Mouse (Mus musculus) megakaryocyte progenitor cell, adult 5-6 weeks (primary cell): ENCODE results near the gene Taok3. TPM values are rescaled to one million over a fixed set of nuclear protein-coding genes. Genes with fewer than 3 reads are reported as not detected.

Experiments used
- ATAC-seq: replicated peaks from 2 replicates; pipeline ENCODE4 v1.8.0; 2016; ENCODE audit warnings: mild to moderate bottlenecking, moderate TSS enrichment, inconsistent platforms; ENCODE audit not compliant: poor library complexity
- total RNA-seq, 2 experiments: library from RNA; stranded (forward) in 1 of 2; stranded (reverse) in 1 of 2; fragments of 157-497, 149-512 nt in 1 of 2; fragments of 200-1000 nt in 1 of 2; gene quantifications; 2 replicates each; pipeline versions ENCODE4 v1.2.3 to v1.2.4; 2015 to 2017

Taok3 gene
- 62.9 and 66.8 TPM in 2 replicates for total RNA-seq (2015)
- 43.6 and 57.8 TPM in 2 replicates for total RNA-seq (2017)

DNA sequence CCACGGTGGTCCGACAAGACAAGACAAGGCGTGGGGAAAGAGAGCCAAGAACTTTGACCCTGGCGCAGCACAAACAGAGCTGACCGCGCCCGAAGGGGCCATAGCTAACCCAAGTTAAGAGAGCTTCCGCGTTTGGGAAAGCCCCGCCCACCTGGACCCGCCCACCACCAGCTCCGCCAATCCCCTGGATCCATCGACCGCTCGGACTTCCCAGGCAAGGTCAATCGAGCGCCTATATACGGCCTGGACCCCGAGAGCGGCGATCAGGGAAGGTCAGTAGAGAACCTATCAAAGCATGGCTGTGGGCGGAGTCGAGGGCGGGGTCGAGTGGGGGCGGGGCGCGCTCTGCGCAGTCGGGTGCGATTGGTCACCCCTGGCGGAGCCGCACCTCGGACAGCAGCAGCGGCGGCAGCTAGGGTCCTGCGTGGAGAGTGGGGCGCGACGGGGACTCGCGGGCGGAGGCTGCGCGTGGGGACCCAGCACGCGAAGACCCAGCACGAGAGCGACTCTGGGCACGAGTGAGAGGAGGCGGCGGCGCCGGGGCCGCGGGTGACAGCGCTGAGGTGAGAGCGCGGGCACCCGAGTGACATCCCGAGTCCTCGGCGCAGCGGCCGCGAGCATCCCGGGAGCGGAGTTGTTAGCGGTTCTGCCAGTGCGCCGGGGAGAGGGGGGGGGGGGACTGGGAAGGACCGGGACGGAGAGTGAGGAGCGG is at the start of gene Taok3:
Gene Taok3, plus strand, starts transcription at position 353 of the 712 bp plus-strand sequence.
- peak; percentile 82 for ATAC-seq

DNA sequence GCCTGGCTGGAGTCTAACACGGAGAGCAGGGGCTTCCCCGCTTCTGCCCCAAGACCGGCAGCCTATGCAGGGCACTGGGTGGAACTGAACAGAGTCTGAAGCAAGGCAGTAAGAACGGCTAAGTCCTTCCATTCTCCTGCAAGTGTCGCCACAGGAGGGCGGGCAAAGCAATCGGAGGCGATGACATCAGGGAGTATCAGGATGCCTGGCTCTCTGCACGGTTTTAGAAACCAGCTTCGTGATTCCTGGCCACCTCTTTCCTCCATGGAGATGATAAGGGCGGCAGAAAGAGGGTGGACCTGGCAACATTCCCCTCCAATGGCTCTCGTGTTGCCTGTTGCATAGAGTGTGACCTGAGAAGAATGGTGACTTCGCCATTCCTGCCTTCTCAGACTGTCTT is 32.2 kb upstream of the Taok3 start:
- ATAC-seq: peak; percentile 51

DNA sequence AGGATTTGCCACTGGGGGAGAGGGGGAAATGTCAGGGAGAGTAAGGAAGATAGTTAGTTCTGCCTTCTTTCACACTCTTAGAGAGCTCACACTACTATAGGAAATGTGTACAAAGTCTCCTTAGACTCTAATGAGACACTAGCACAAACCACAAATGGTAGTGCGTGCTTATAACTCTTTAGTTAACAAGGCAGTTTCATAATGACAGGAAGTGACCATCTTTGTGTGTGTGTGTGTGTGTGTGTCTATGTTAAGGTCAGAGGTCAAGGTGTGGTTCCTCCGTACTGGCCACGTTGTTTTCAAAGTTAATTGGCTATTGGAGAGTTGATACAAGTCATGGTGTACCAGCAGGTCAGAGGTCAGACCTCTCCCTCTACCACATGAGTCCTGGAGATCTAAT is 30.8 kb upstream of the Taok3 start:
- peak; percentile 55 for ATAC-seq

DNA sequence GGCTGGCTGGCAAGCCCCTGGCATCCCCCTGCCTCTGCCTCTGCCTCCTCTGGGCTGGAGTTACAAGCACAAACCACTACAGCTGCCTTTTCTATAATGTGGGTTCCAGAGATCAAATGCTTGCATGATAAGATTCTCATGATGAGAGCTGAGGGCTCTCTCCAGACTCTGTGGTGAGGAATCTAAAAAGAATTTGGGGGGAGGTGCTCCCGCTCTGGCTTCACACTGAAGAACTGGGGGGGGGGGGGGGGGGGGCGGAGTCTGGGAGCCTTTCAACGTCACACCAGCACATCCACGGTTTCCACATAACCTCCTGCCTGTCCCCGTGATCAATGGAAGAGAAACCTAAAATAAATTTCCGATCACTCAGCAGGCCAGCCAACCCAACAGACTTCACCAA is 30.1 kb upstream of the Taok3 start:
- no peak for ATAC-seq

DNA sequence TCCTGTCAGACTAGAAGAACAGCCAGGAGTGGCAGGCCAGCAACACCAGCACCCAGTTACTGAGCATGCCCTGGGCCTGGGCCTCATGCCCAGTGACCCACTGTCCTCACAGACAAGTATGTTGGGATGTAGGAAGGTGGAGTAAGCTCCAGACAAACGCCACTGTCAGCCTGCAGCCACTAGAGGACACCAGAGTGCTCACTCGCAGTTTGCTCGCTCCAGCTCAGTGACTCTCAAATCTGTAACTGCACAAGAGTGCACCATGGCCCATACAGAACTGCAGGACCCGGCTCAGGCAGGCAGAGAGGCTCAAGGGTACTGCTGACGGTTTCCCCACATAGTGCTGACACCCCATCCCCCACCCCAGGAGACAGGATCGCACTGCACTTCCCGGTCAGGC is 25.5 kb upstream of the Taok3 start:
- peak; percentile 63 for ATAC-seq

DNA sequence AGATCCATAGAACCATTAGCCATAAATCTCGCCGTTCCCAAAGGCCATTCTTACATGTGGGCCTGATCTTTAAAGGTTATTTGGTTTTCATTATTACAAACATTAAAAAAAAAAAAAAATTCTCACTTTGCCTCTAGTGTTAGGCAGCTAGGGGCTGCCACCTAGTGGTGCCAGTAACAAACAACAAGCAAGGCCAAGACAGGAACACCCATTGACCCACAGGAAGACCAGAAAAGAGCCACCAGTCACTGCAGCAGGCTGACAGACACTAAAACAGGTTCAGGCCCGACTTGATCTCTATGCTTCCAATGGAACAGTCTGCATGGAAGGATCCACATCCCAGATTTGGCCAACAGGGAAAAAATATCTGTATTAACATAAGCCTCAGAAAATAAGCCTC is 23.2 kb upstream of the Taok3 start:
- peak; percentile 74 for ATAC-seq

DNA sequence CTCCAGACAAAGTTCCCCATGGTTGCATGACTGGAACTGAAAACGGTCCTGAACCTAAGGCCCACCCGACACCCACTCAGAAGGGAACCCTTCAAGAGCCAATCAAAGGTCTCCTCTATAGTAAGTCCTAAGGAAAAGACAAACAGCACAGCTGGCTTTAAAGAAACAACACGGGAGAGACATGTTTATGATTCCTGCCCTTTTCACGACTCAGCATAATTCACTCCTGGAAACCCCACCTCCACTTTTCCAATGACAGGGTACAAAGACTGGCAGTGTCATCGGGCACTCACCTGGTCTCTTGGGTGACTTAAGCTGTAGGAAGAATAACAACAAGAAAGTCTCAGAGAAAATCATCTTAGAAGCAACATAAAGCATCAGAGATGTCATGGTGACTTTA is 20.9 kb upstream of the Taok3 start:
- ATAC-seq: no peak

DNA sequence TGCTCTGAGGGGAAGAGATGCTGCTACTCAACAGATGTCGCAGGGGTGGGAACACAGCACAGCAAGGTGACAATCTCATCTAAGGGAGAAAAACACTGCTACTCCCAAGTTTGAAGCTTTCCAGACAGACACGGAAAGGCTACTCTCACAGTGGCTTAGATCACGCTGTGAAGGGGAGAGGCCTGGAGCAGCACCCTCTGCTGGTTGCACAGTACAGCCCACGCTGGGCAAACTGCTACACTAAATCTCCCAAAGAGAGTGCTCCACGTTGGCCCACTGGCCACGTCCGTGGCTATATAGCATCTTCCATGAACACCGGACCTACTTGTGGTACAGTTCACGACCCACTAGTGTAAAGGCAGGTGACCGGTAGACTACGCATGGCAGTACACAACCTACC is 20.2 kb upstream of the Taok3 start:
- peak; percentile 45; the same call in 1 of the 2 replicates for ATAC-seq

DNA sequence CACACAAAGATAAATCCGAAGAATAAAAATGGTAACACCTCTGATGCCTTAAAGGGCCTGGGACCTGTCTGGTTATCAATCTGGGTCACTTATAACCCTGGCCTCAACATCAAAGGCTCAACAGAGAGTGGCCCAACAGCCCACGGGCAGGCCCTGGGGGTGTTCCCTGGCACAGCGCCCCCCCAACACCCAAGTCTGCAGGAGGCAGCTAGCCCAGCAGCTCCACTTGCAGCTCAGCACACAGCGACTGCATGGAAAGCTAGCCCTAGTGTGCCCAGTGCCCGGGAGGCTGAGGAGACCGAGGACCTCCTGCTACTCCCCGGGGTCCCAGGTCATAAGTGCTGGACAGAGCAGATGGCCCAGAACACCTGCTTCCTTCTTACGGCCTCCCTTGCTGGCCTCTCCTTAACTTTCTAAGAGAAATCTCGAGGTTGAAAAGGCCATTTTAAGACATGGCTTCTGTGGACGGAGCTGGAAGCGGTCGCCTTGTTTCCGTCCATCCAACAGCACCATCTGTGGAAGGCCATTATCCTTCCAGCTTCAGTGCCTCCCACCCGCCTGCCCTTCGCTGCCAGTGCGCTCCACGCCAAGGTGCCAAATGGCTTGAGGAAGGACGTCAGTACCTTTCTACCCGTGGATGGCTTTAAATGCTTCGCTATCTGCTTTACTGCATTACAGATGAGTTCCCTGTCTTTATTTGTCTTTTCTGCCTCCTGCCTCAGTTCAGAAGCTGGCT is 16.6 kb upstream of the Taok3 start:
- ATAC-seq: no peak

DNA sequence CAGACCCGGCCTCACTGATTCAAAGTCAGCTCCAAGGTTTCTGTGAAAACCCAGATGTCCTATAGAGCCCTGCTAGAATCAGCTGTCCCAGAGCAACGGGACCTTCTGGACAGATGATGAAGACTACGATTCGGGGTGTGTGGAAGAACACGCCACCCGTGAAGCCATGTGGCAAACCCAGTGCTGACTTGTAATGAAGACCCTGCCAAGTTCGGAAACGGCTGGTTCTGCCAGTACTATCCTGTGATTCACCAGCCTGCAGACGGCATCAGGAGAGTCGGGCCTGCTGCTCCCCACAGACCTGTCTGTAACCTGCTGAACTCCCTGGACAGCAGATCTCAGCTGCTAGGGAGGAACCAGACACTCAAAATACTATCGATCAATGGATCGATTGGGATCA is 15.6 kb upstream of the Taok3 start:
- no peak for ATAC-seq

DNA sequence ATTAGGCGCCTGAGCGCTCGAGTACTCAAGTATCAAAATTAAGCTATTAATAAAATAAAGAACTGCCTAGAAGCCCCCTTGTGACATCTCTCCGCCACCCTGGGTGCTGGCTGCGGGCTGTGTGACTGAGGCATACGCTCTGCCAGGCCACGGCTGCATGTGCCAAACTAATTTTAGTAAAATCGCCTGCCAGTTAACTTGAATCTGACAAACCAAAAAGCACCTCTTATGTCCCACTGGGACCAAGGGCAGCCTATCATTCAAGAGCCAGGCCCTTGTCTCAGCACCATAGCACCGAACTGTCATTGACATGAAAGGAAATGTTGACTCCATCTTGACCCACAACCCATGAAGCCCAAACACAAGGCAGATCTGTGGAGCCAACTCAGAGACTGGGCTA is 14.2 kb upstream of the Taok3 start:
- no peak for ATAC-seq

DNA sequence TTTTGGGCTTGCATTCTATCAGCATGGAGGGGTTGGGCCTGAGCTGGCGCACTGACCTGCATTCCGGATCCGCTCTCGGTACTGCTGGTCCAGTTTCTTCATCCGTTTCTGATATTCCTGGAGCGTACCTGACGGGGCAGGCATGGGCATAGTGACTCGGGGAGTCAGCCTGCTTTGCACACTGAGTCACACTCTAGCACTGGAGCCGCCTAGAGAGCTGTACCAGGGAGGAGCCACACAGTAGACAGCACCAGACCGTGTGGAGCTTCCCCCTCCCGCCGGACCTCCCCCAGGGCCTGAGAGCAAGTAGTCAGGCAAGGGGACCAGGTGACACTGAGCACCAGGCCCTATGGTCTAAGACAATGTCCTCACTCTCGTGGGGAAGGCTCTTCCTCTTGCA is 11.6 kb upstream of the Taok3 start:
- ATAC-seq: no peak

DNA sequence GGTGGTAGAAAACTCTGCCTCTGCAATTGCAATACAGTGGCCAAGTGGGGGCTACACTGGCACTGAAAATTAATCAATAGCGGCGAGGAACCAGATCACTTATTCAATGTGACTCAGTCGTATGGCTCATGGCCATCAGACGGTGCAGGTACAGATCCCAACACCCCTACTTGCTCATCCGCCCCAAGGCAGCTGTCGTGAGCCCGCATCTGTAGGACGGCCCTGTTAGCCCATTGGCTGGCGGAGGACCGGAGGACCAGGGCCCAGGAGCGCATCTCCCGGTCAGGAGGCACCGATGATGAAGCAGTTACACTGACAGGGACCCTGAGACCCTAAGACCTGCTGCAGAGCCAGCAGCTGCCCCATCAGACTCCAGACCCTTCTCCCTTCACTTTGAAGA is 11.2 kb upstream of the Taok3 start:
- no peak for ATAC-seq

DNA sequence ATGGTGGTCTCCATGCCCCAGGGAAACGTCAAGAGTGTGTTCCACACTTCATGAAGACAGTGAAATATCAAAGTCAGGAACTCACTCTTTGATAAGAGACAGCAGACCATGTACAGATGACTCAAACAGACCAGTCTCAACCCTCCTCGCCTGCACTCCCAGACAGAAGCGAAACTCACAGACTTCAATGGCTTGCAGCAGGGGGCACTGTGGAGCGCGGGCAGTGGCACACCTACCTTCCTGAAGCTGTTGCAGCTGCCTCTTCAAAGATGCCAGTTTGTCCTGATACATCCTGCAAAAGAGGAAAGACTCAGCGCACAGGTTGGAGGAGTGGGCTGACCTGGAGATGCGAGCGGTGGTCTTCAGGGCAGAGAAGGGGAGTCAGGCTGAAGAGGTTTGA is 10.4 kb upstream of the Taok3 start:
- ATAC-seq: peak; percentile 70

DNA sequence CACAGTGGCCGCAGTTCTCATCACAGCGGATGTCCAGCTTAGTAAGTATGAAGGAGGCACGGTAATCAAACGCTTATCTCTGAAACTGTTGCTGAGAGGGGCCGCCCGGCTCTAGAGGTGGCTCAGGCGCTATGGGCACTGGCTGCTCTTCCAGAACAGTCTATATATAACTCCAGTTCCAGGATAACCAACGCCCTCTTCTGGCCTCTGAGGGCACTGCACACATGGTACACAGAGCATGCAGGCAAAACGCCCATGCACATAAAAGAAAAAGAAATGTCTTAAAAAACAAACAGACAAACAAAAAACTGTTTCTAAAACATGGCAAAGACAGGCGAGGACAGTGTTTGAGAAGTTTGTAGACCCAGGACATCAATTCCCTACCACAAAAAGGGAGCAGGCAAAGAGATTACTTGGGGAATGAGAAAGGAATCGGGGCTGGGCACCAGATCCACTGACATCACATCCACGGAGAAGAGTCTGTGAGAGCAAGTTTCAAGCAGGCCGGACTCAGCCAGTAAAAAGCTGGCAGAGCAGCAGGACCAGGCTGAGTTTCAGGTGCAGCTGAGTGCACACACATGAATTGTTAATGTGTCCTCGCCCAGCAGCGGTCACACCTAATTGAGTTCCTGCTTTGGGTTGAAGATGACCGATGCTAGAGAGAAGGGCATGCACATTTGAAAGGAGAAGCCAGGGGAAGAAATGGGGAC is 8.7 kb upstream of the Taok3 start:
- no peak for ATAC-seq

DNA sequence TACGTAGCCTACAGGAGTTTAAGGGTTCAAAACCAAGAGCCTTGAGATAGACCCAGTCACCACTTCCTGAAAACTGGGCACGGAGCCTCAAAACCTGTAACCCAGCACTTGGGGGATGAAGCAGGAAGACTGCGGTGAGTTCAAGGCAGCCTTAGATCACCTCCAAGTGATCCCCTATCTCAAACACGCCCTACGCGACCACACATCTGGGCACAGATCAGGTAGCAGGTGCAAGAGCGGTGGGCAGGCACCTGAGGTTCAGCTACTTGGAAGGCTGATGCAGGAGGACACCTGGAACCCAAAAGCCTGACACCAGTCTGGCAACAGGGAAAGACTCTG is 8.2 kb upstream of the Taok3 start:
- ATAC-seq: no peak

DNA sequence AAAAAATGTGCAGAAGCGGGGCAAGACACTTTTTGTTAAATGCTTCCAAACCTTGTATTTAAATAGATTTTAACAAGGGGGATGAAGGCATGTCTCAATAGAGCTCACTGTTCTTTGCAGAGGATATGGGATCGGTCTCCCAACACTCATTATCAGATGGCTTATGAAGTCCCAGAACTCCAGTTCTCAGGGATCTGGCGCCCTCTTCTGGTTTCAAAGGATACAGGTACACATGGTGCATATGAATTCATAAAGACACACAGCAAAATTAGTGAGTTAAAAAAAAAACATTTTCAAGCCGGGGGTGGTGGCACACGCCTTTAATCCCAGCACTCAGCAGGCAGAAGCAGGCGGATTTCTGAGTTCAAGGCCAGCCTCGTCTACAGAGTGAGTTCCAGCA is 6.6 kb upstream of the Taok3 start:
- no peak for ATAC-seq

DNA sequence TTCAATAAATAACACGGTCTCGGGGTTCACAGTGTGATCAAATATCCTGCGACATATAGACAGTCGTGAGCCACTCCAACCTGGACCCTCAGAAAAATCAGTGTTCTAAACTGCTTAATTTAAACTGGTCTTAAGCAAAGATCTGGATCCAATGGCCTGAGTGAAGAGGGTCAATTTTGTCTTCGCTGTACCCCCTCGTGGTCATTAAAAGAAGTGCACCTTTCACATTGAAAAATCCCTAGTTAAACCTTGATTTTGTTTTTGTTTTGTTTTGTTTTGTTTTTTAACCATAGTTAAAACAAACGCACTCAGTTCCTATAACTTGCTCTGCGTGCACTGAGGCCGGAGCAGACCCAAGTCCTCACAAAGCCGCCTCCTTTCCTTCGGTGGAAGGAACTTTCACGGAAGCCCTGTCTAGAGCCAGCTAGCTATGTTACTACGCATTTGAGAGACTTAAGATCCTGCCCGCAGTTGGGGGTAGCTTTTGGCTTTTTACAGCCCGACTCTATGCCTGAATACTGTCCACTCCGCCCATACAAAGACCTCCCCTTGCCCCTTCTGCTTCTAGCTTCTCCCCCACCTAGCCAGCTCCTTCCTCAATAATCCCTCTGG is 5.2 kb upstream of the Taok3 start:
- ATAC-seq: peak; percentile 35; the same call in 1 of the 2 replicates

DNA sequence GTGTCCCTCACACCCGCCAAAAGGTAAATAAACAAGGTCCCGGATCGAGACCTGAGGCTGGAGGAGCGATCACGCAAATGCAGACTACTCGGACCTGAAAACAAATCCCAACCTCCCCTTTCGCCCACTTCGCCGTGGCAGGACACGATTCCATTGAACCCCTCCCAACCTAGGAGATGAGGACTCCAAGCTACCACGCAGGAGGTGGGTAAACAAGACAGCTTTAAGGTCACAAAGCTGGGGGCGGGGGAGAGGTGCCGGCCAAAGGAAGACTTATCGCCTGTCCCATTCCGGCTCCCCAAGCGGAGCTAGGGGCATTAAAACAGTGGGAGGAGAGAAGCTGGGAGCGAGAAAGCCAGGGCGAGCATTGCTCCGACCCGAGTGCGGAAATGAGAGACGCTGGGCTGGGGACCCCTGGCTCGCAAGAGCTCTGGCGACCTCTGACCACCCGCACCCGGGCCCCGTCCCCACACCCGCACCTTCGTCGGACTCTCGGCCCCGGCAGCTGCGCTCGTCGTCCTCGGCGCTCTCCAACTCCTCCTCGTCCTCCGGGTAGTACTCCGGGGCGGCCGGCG is 4.6 kb upstream of the Taok3 start:
- no peak for ATAC-seq

DNA sequence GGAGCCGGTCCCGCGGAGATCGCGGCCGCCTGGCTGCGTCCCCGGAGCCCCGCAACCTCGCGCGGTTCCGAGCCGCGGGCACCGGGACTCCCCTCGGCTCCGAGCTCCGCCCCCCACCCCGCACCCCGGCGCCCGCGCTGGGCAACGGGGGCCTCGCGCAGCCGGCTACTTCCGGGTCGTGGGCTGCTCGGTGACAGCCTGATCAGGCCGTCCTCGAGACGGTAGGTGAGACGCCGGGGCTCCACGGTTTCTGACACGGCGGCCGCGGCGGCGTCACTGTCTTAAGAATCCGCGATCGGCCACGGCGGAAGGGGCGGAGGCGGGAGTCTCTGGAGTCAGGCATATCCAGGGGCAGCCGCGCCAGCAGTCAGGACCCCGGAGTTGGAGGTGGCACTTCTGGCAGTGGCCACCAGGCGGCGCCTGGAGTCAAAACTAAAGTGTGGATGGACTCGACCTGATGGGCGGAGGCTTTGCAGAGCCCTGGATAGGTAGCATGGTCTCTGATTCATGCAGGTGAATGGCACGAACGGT is 4.0 kb upstream of the Taok3 start, which contains the start of gene Suds3:
Gene Suds3, minus strand, starts transcription at position 278 of the 531 bp plus-strand sequence.
- peak; percentile 69 for ATAC-seq

DNA sequence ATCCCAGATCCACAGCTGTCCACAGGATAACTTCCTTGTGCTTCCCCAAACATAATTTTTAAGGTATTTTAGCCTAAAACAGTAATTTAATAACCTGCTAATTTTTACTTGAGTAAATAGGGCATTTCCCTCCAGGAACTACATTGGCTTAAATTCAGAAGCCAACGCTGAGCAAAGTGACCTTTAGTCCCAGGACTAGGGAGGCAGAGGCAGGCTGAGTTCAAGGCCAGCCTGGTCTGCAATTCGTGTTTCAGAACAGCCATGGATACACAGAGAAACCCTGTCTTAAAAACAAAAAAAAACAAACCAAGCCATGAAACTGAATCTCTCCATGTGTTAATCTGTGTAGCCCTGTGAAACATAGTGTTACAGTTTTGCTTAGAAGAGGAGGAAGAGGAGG is 3.3 kb upstream of the Taok3 start:
- ATAC-seq: no peak
